Mouse (Mus musculus): ENCODE measurements around the gene Dgkh.

DNA sequence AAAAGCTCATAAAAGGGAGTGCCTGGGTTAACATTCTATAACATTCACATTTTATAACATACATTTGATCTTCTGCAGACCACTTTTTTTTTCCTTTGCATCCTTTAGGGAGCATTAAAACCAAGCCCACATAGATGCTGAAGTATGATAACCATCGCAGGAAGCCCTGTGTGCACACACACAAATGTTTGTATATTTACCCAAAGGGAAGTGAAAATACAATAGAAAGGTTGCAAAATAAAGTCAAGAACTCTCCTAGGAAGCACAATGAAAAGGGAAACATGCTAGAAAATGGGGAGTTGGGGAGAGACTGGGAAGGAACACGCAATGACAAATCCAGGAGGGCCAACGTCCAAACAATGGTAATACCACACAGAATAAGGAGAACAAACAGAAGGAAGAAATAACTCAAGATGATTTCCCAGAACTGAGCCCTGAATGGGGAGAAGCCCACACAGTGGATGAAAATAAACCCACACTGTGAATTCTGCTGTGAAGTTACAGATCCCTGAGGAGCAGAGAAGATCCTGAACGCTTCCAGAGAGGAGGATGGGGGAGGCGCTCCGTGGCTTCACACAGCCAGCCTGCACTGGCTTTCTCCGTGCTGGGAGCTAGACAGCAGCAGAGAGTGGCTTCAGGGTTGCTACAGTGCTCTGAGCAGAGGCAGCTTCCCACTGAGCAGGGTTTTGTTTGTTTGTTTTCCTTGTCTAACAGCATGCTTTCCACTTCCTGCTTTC lies 54.6 kb downstream of the Dgkh start:
- TF ChIP-seq CTCF (IDR thresholded peaks at IDR 0.05; ENCODE audit: insufficient read depth, low read depth, low read length) (no peak), POLR2A (IDR thresholded peaks at IDR 0.05; ENCODE audit: insufficient read depth, low read depth, low read length) (no peak)

Measured in olfactory bulb, adult 2 months (tissue).